17 mouse cellular contexts compared by ENCODE assay signal in the genomic region with DNA sequence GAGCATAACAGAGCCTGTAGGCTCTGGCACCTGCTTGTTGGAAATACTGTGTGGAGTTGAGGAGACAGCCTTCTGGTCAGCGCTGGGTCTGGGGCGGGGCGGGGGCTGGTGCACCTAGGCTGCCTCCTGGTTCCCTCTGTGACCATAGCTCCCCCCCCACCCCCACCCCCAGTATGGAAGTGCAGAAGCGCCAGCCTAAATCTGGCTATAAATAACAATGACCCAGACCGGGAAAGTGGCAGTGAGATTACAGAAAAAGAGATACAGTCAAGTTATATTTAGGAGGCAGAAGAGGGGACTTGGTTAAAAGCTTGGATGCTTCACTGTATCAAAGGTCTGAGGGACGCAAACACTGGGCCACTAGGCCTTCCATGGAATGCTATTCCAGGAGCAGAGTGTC.
"Had no signal": no experiment of that assay in that cellular context is flagged by ENCODE, and none has a peak within 500 bp of the region (broad histone marks: within the 10 kb centered on the region; RNA-seq: fewer than 3 reads in every experiment).

No protein-coding gene starts in this region.

- H3K4me1 ChIP-seq: liver, embryonic 13.5 days; midbrain, embryonic 12.5 days; midbrain, embryonic 15.5 days; neural tube, embryonic 12.5 days; neural tube, embryonic 15.5 days; stomach, embryonic 15.5 days had no signal

- H3K9me3 ChIP-seq: liver, embryonic 13.5 days; midbrain, embryonic 12.5 days; midbrain, embryonic 15.5 days; neural tube, embryonic 12.5 days; neural tube, embryonic 15.5 days; stomach, embryonic 15.5 days had no signal

- H3K4me3 ChIP-seq: left cerebral cortex, adult 2 months; liver, embryonic 13.5 days; midbrain, embryonic 12.5 days; midbrain, embryonic 15.5 days; neural tube, embryonic 12.5 days; neural tube, embryonic 15.5 days; stomach, embryonic 15.5 days had no signal

- H3K4me2 ChIP-seq: liver, embryonic 13.5 days; midbrain, embryonic 12.5 days; midbrain, embryonic 15.5 days; neural tube, embryonic 12.5 days; neural tube, embryonic 15.5 days; stomach, embryonic 15.5 days had no signal

- H3K9ac ChIP-seq: liver, embryonic 13.5 days; midbrain, embryonic 12.5 days; midbrain, embryonic 15.5 days; neural tube, embryonic 12.5 days; neural tube, embryonic 15.5 days; stomach, embryonic 15.5 days had no signal

- ATAC-seq: midbrain, embryonic 15.5 days had no signal

- H3K27me3 ChIP-seq: liver, embryonic 13.5 days; midbrain, embryonic 12.5 days; midbrain, embryonic 15.5 days; neural tube, embryonic 12.5 days; neural tube, embryonic 15.5 days; stomach, embryonic 15.5 days had no signal

- H3K27ac ChIP-seq: left cerebral cortex, adult 2 months; liver, embryonic 13.5 days; macrophage; midbrain, embryonic 12.5 days; midbrain, embryonic 15.5 days; neural tube, embryonic 12.5 days; neural tube, embryonic 15.5 days; stomach, embryonic 15.5 days had no signal

- DNase-seq: kidney, postnatal 10 days; kidney, postnatal 36 days; layer of hippocampus, postnatal 36 days; liver, embryonic 13.5 days; lung, adult 2 months; lung, postnatal 14 days; right cerebral cortex, adult 18-20 months; right cerebral cortex, postnatal 14 days; spleen, adult 18-20 months; thymus, postnatal 25 days had no signal

- H3K36me3 ChIP-seq: liver, embryonic 13.5 days; midbrain, embryonic 12.5 days; midbrain, embryonic 15.5 days; neural tube, embryonic 12.5 days; neural tube, embryonic 15.5 days; stomach, embryonic 15.5 days had no signal
